Mouse (Mus musculus): ENCODE results near the gene Gm28038.

The Gm28038 gene

GRCm38 (mm10) chr2:30343601-30344137 lies 62.8 kb downstream of the Gm28038 start:
- in situ Hi-C loops (cut with MboI, MseI): no loop called here

- in situ Hi-C loops (cut with MboI, MseI): no loop called here
Measured at GRCm38 (mm10) chr2:30345971-30346676, 65.3 kb downstream of the Gm28038 start.

- in situ Hi-C loops (cut with MboI, MseI): no loop called here
Measured at GRCm38 (mm10) chr2:30349196-30349595, 68.4 kb downstream of the Gm28038 start.
